Mouse (Mus musculus) thymus, adult 2 months (tissue): ENCODE measurements at regions not wholly inside any gene's neighbourhood (a gene's known extent, or its start where the extent isn't known, plus 50 kb on each side); places are given as distances from the start of the nearest gene placed in this dataset.

Source experiments
- DNase-seq: peaks from one replicate; pipeline ENCODE4 v3.0.0; 2021
- H3K27ac ChIP-seq: fragments of 200-500 bp; 2 replicates; pipeline ENCODE4 v1.5.1; 2012; ENCODE audit warnings: low read length, control low read depth; ENCODE audit not compliant: control insufficient read depth, insufficient read depth
- H3K27me3 ChIP-seq: fragments of 200-500 bp; 2 replicates; pipeline ENCODE4 v1.6.1; 2012; ENCODE audit warnings: mild to moderate bottlenecking, low read length, moderate library complexity, mixed read lengths; ENCODE audit not compliant: control insufficient read depth, insufficient read depth
- H3K36me3 ChIP-seq: fragments of 200-500 bp; 2 replicates; pipeline ENCODE4 v1.6.1; 2012; ENCODE audit warnings: mild to moderate bottlenecking, low read length, moderate library complexity; ENCODE audit not compliant: control insufficient read depth, insufficient read depth
- H3K4me1 ChIP-seq: fragments of 200-500 bp; replicated peaks from 2 replicates; pipeline ENCODE4 v1.6.1; 2012; ENCODE audit warnings: low read length; ENCODE audit not compliant: control insufficient read depth, insufficient read depth
- H3K4me3 ChIP-seq: fragments of 200-500 bp; 2 replicates; pipeline ENCODE4 v1.5.1; 2012; ENCODE audit warnings: mild to moderate bottlenecking, low read length, control low read depth, moderate library complexity; ENCODE audit not compliant: control insufficient read depth, insufficient read depth
- CTCF ChIP-seq: fragments of 200-500 bp; IDR thresholded peaks from 2 replicates; pipeline ENCODE4 v1.5.1; 2012; ENCODE audit warnings: mild to moderate bottlenecking, control low read depth, low read length, moderate library complexity, borderline replicate concordance; ENCODE audit not compliant: control insufficient read depth, poor library complexity, insufficient read depth; ENCODE audit errors: extremely low read depth
- POLR2A ChIP-seq: fragments of 200-500 bp; IDR thresholded peaks from 2 replicates; pipeline ENCODE4 v1.6.1; 2012; ENCODE audit warnings: mild to moderate bottlenecking, low read length, control low read depth, moderate library complexity; ENCODE audit not compliant: control insufficient read depth, poor library complexity, insufficient read depth; ENCODE audit errors: extremely low read depth
- WGBS: fragments of 180-500 bp; shearing (Covaris S2); methylation state at CpG from one replicate; pipeline ENCODE4 v1.1.7; 2018; 5-methylcytosine and 5-hydroxymethylcytosine counted together

- no peak for TF ChIP-seq POLR2A
- TF ChIP-seq CTCF: no peak
- WGBS: 86% methylated on average over 9 of the region's 9 CpGs
- no peaks in the 10 kb centered on the region for H3K36me3 ChIP-seq
- no peak overlapping the region for H3K4me3 ChIP-seq
- no peak overlapping the region for H3K27ac ChIP-seq
- no peaks in the 10 kb centered on the region for H3K27me3 ChIP-seq
- H3K4me1 ChIP-seq: no peaks in the 10 kb centered on the region
- DNase-seq: no peak
Measured at GRCm38 (mm10) chr6:51118833-51119535, 313.5 kb upstream of the Nfe2l3 start.

GRCm38 (mm10) chr6:51119691-51120302, 312.7 kb upstream of the Nfe2l3 start:
- 86% methylated on average over 12 of the region's 12 CpGs for WGBS
- Histone ChIP-seq H3K36me3 (no peaks in the 10 kb centered on the region), H3K27me3 (no peaks in the 10 kb centered on the region), H3K4me1 (no peaks in the 10 kb centered on the region), H3K4me3 (no peak overlapping the region), H3K27ac (no peak overlapping the region)
- no peak for DNase-seq
- TF ChIP-seq POLR2A (no peak), CTCF (no peak)

- no peaks in the 10 kb centered on the region for H3K36me3 ChIP-seq
- H3K4me1 ChIP-seq: no peaks in the 10 kb centered on the region
- 57% methylated on average over 5 of the region's 5 CpGs for WGBS
- TF ChIP-seq POLR2A (no peak), CTCF (no peak)
- H3K27me3 ChIP-seq: no peaks in the 10 kb centered on the region
- H3K4me3 ChIP-seq: no peak overlapping the region
- H3K27ac ChIP-seq: no peak overlapping the region
- DNase-seq: no peak
Measured at GRCm38 (mm10) chr6:51122941-51123340, 309.5 kb upstream of the Nfe2l3 start.

GRCm38 (mm10) chr6:51127851-51128250, 304.6 kb upstream of the Nfe2l3 start:
- TF ChIP-seq POLR2A (no peak), CTCF (no peak)
- DNase-seq: no peak
- H3K27me3 ChIP-seq: no peaks in the 10 kb centered on the region
- H3K36me3 ChIP-seq: no peaks in the 10 kb centered on the region
- H3K4me3 ChIP-seq: no peak overlapping the region
- 93% methylated on average over 6 of the region's 6 CpGs for WGBS
- H3K27ac ChIP-seq: no peak overlapping the region
- H3K4me1 ChIP-seq: peaks cover 2% of the 10 kb centered on the region; the same call in 1 of the 2 replicates

- no peak overlapping the region for H3K27ac ChIP-seq
- H3K4me3 ChIP-seq: no peak overlapping the region
Measured at GRCm38 (mm10) chr6:51129096-51129495, 303.4 kb upstream of the Nfe2l3 start.

GRCm38 (mm10) chr6:51129591-51129990, 302.9 kb upstream of the Nfe2l3 start:
- DNase-seq: peak; percentile 7
- Histone ChIP-seq H3K4me1 (peaks cover 2% of the 10 kb centered on the region; the same call in 1 of the 2 replicates), H3K27me3 (no peaks in the 10 kb centered on the region), H3K36me3 (no peaks in the 10 kb centered on the region), H3K4me3 (peak overlapping the region; percentile 26), H3K27ac (no peak overlapping the region)
- 18% methylated on average over 14 of the region's 14 CpGs for WGBS
- TF ChIP-seq CTCF: no peak
- no peak for TF ChIP-seq POLR2A

More at GRCm38 (mm10) chr6:51129096-51129495, 303.4 kb upstream of the Nfe2l3 start:
- no peak for TF ChIP-seq CTCF
- no peak for TF ChIP-seq POLR2A
- DNase-seq: no peak
- WGBS: 83% methylated on average over 13 of the region's 13 CpGs
- Histone ChIP-seq H3K36me3 (no peaks in the 10 kb centered on the region), H3K4me1 (peaks cover 2% of the 10 kb centered on the region; the same call in 1 of the 2 replicates), H3K27me3 (no peaks in the 10 kb centered on the region)
